Mouse (Mus musculus) neural tube, embryonic 15.5 days (tissue): Measurements from ENCODE around the gene Myo9b. TPM values are rescaled to one million over a fixed set of nuclear protein-coding genes. Genes with fewer than 3 reads are reported as not detected.
"Not testable (repeated sequence)": the region's sequence is repeated elsewhere in the genome, so short reads cannot be mapped to it uniquely, and the experiment has no call there.

ENCODE experiments used
- ATAC-seq: fragments of 200-750 bp; cut with Nextera tagmentation; 2 replicates; pipeline ENCODE4 v1.8.0; 2017; ENCODE audit warnings: mild to moderate bottlenecking, moderate TSS enrichment, moderate library complexity; ENCODE audit not compliant: low FRiP score
- H3K27ac ChIP-seq: fragments of 300-500 bp; sonication (generic); replicated peaks from 2 replicates; pipeline ENCODE4 v1.5.1; 2015; ENCODE audit warnings: mild to moderate bottlenecking, inconsistent platforms
- H3K27me3 ChIP-seq: fragments of 300-500 bp; sonication (generic); replicated peaks from 2 replicates; pipeline ENCODE4 v1.6.1; 2015; ENCODE audit warnings: inconsistent platforms
- H3K36me3 ChIP-seq: fragments of 300-500 bp; sonication (generic); 2 replicates; pipeline ENCODE4 v1.6.1; 2015; ENCODE audit warnings: inconsistent platforms
- H3K4me1 ChIP-seq: fragments of 300-500 bp; sonication (generic); 2 replicates; pipeline ENCODE4 v1.6.1; 2015; ENCODE audit warnings: inconsistent platforms
- H3K4me2 ChIP-seq: fragments of 300-500 bp; sonication (generic); 2 replicates; pipeline ENCODE4 v1.6.1; 2015; ENCODE audit warnings: inconsistent platforms, mild to moderate bottlenecking, moderate library complexity
- H3K4me3 ChIP-seq: fragments of 300-500 bp; sonication (generic); replicated peaks from 2 replicates; pipeline ENCODE4 v1.5.1; 2015; ENCODE audit warnings: mild to moderate bottlenecking, inconsistent platforms
- H3K9ac ChIP-seq: fragments of 300-500 bp; sonication (generic); replicated peaks from 2 replicates; pipeline ENCODE4 v1.6.1; 2015; ENCODE audit warnings: mild to moderate bottlenecking, inconsistent platforms
- H3K9me3 ChIP-seq: fragments of 300-500 bp; sonication (generic); replicated peaks from 2 replicates; pipeline ENCODE4 v1.6.1; 2016; ENCODE audit warnings: inconsistent platforms
- WGBS: fragments of 180-500 bp; shearing (Covaris S2); methylation state at CpG from one replicate; pipeline ENCODE4 v1.1.7; 2015; ENCODE audit warnings: mixed read lengths; 5-methylcytosine and 5-hydroxymethylcytosine counted together
- polyA plus RNA-seq: library from polyadenylated mRNA; unstranded; fragments of >200 nt; fragmentation: Nextera tagmentation; extraction: Ambion mirVana; gene quantifications from 2 replicates; pipeline ENCODE4 v1.2.1, GENCODE M21; 2015

The Myo9b gene
- 14.9 and 16.0 TPM in 2 replicates for polyA plus RNA-seq

DNA sequence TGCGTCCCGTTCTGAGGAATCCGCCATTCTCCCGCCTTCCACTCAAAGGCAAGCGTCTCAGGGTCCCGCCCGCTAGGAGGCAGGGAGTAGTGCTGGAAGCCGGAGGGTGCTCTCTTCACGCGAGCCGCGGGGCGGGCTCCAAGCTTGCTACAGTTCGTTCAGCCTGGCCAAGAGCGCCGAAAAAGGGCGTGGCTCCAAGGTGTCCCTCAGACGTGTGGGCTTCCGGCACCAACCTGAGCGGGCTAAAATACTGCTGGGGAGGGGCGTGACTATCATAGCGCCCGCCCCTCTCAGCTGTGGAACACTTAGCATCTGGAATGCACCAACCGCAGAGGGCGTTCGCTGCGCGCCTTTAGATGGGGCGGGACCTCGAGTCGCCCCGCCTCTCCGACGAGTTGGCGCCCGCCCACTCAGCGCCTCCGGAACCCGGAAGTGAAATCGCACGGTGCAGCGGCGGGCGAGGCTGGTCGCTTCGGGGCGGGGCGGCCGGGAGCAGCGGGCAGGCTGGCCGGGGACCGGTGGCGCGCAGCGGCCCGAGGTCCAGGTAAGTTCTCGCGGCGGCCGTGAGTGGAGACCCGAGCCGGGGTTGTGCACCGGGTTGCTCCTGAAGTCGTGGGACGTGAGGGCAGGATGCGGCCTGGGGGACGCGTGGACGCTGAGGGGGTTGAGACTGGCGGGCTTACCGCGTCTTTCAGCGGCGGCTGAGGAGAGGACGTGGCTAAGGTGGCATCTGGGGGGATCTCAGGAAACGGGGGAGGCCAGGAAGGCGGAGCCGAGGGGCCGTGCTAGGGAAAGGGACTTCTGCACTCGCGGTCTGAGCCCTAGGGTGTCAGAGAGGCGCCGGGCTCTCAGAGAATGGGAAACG lies at the start of gene Myo9b, which contains the start of gene Haus8:
Gene Myo9b (plus strand): TSS at position 429 of the 865 bp plus-strand sequence.
Gene Haus8 (minus strand): TSS at position 649 of the 865 bp plus-strand sequence.
- peak within 1 kb of the TSS; percentile 70 for H3K9ac ChIP-seq
- peak within 1 kb of the TSS; percentile 83 for H3K27ac ChIP-seq
- no peaks in the 10 kb centered on the region for H3K27me3 ChIP-seq
- peaks cover 44% of the 10 kb centered on the region for H3K4me1 ChIP-seq
- H3K4me2 ChIP-seq: peak within 1 kb of the TSS; percentile 89
- peak; percentile 98 for ATAC-seq
- peaks cover 9% of the 10 kb centered on the region; the same call in 1 of the 2 replicates for H3K36me3 ChIP-seq
- no peaks in the 10 kb centered on the region for H3K9me3 ChIP-seq
- H3K4me3 ChIP-seq: peak within 1 kb of the TSS; percentile 86
- WGBS: under 1% methylated on average over 84 of the region's 84 CpGs

DNA sequence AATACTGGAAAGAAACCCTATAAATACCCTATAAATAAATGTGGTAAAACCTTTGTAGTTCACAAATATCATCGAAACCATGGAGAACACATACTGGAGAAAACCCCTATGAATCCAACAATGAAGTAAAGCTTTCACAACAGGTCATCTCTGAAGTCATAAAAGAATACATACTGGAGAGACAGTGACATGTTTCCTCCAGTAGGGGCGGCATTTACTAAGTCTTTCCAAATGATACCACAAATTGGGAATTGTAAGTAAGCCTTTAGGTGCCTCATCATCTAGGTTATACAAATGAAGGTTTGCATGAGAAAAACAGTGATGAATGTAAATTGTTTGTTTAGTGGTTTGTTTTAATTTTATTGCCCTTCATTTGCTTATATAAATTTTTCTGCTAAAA lies 48.0 kb upstream of the Myo9b start:
- no peak overlapping the region for H3K4me3 ChIP-seq
- WGBS: 51% methylated on average over 2 of the region's 2 CpGs
- no peak overlapping the region for H3K4me2 ChIP-seq
- no peak overlapping the region for H3K9ac ChIP-seq
- H3K9me3 ChIP-seq: no peaks in the 10 kb centered on the region
- no peaks in the 10 kb centered on the region for H3K4me1 ChIP-seq
- H3K27me3 ChIP-seq: no peaks in the 10 kb centered on the region
- no peaks in the 10 kb centered on the region for H3K36me3 ChIP-seq
- no peak for ATAC-seq
- no peak overlapping the region for H3K27ac ChIP-seq

DNA sequence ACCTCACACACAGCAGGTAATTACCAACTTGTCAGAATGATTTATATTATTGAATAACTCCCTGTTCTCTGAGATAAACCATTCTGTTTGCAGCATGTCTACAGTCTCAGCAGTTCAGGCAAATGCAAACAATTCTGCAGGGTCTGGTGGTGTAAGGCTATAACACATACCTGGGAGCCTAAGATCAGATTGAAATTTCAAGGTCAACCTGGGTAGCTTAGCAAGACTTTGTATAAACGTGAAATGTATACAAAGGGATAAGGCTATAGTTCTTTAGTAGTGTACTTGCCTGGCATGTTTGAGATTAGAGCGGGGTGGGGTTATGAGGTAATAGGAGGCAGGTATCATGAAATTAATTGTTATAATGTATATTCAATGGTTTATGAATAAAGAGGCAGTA lies 29.8 kb upstream of the Myo9b start:
- no peak overlapping the region for H3K27ac ChIP-seq

DNA sequence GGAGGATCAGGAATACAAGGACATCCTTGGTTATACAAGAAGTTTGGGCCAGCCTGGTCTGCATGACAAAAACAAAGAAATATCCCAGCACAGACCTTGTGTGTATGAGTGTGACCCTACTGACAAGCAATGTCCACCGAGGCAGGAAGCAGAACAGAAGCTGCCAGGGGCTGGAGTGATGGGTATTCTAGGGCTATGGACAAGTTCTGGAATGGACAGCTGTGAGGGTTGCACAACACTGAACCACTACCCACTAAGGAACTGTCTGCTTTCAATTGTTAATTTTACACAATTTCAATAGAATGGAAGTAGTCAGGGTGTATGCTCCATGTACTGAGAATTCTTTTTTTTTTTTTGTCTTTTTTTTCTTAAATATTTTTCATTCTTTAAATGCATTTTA lies 24.3 kb upstream of the Myo9b start:
- H3K9me3 ChIP-seq: no peaks in the 10 kb centered on the region
- no peak overlapping the region for H3K4me2 ChIP-seq
- H3K27ac ChIP-seq: no peak overlapping the region
- peaks cover 27% of the 10 kb centered on the region for H3K36me3 ChIP-seq
- H3K27me3 ChIP-seq: no peaks in the 10 kb centered on the region
- 93% methylated on average over 1 of the region's 1 CpGs for WGBS
- no peak overlapping the region for H3K4me3 ChIP-seq
- H3K4me1 ChIP-seq: no peaks in the 10 kb centered on the region
- H3K9ac ChIP-seq: no peak overlapping the region
- no peak for ATAC-seq

More for the DNA sequence above, 29.8 kb upstream of the Myo9b start:
- H3K9me3 ChIP-seq: no peaks in the 10 kb centered on the region
- H3K36me3 ChIP-seq: 0 out of 2 replicates have a peak, but pooled peaks cover 4% of the 10 kb centered on the region
- no peak overlapping the region for H3K4me3 ChIP-seq
- H3K27me3 ChIP-seq: no peaks in the 10 kb centered on the region
- no peaks in the 10 kb centered on the region for H3K4me1 ChIP-seq
- H3K4me2 ChIP-seq: no peak overlapping the region
- no peak for ATAC-seq
- 84% methylated on average over 2 of the region's 2 CpGs for WGBS
- H3K9ac ChIP-seq: no peak overlapping the region

DNA sequence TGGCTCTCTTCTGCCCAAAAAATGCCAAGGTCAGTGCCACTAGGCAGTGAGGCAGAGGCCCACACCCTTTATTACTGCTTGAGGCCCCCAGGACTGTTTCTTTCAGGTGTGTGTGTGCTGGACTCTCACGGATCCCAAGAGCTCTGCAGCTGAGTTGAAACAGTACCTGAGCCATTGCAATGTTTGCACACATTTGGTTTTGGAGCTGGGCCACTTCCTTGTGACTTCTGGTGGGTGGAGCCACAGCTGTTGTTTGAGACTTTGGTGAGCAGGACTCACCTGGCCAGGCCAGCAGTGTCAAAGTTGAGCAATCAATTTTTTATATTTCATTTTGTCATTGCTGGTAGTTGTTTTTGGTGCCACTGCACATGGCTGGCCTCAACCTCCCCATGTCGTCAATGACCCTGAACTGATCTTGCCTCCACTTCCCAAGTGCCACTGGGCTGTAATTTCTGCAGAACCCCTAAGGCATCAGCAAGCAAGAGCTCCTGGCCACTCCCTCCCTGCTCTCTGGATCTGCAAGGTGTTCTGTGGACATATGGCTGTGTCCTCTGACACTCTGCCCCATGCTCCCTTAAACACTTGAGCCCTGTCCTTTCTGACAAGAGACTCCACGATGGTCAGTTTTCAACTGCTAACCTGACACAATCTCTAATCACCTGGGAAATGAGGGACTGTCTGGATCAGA lies 15.8 kb upstream of the Myo9b start:
- no peaks in the 10 kb centered on the region for H3K4me1 ChIP-seq
- H3K9ac ChIP-seq: no peak overlapping the region
- no peak overlapping the region for H3K4me2 ChIP-seq
- no peak overlapping the region for H3K4me3 ChIP-seq
- ATAC-seq: no peak
- H3K27ac ChIP-seq: no peak overlapping the region
- no peaks in the 10 kb centered on the region for H3K27me3 ChIP-seq
- 97% methylated on average over 3 of the region's 3 CpGs for WGBS
- H3K36me3 ChIP-seq: peaks cover 47% of the 10 kb centered on the region
- H3K9me3 ChIP-seq: no peaks in the 10 kb centered on the region

GRCm38 (mm10) chr8:71261234-71261633 lies 11.3 kb upstream of the Myo9b start:
- ATAC-seq: no peak
- Histone ChIP-seq H3K36me3 (peaks cover 26% of the 10 kb centered on the region), H3K4me1 (no peaks in the 10 kb centered on the region), H3K27me3 (no peaks in the 10 kb centered on the region), H3K27ac (no peak overlapping the region), H3K4me2 (no peak overlapping the region), H3K4me3 (no peak overlapping the region), H3K9ac (no peak overlapping the region), H3K9me3 (no peaks in the 10 kb centered on the region)

GRCm38 (mm10) chr8:71267690-71268089 lies 4.8 kb upstream of the Myo9b start:
- WGBS: 100% methylated on average over 2 of the region's 2 CpGs

DNA sequence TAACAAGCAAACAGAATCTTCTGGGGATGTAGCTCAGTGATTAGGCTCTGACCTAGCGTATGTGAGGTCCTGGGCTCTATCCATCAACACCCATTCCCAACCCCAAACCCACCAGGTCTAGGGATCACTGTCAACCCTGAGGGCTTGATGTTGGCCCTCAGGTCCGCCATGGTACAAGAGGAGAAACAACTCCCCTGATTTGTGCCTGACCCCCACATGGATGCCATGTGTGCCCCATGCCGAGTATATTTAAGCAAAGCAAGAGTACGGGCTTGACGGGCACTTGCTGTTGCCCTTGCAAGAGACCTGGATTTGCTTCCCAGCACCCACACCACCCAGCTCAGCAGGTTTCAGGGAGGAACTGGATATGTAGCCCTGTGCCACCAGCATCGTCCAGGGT lies 4.2 kb upstream of the Myo9b start:
- 93% methylated on average over 6 of the region's 6 CpGs for WGBS
- not testable (repeated sequence) for ATAC-seq, H3K4me2 ChIP-seq, H3K9ac ChIP-seq, H3K4me3 ChIP-seq, H3K27ac ChIP-seq, H3K9me3 ChIP-seq, H3K27me3 ChIP-seq, H3K36me3 ChIP-seq
- peaks cover 20% of the 10 kb centered on the region for H3K4me1 ChIP-seq

More at GRCm38 (mm10) chr8:71267690-71268089, 4.8 kb upstream of the Myo9b start:
- no peak for ATAC-seq
- no peak overlapping the region for H3K4me3 ChIP-seq
- H3K27ac ChIP-seq: no peak overlapping the region
- peaks cover 18% of the 10 kb centered on the region for H3K4me1 ChIP-seq
- no peak overlapping the region for H3K9ac ChIP-seq
- peaks cover 12% of the 10 kb centered on the region for H3K36me3 ChIP-seq
- H3K27me3 ChIP-seq: no peaks in the 10 kb centered on the region
- H3K4me2 ChIP-seq: no peak overlapping the region
- H3K9me3 ChIP-seq: no peaks in the 10 kb centered on the region

- H3K4me2 ChIP-seq: peak overlapping the region; percentile 89
- peaks cover 44% of the 10 kb centered on the region for H3K4me1 ChIP-seq
- H3K4me3 ChIP-seq: peak overlapping the region; percentile 86
- peak; percentile 2 for ATAC-seq
- 20% methylated on average over 5 of the region's 5 CpGs for WGBS
- peak overlapping the region; percentile 83 for H3K27ac ChIP-seq
- H3K9me3 ChIP-seq: no peaks in the 10 kb centered on the region
- H3K36me3 ChIP-seq: peaks cover 5% of the 10 kb centered on the region; the same call in 1 of the 2 replicates
- peak overlapping the region; percentile 67 for H3K9ac ChIP-seq
- no peaks in the 10 kb centered on the region for H3K27me3 ChIP-seq
These were observed 884 bp upstream of the Myo9b start for GRCm38 (mm10) chr8:71271630-71272029.

DNA sequence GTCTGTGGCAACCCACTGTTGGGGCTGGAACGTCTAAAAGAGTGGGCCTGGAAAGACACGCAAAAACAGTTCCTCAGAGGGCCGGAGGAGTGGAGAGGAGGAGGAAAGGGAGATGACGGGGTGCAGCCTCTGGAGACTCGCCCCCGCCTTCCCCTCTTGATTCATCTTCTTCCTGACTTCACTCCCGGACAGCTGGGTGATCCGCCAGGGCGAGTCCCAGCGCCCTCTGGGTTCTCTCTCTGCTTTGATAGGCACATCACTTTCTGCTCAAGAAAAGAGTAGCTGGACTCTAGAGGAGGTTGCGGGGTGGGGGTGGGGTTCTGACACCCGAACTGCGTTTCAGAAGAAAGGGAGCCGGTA lies 617 bp downstream of the Myo9b start:
- H3K4me2 ChIP-seq: peak overlapping the region; percentile 89
- no peaks in the 10 kb centered on the region for H3K27me3 ChIP-seq
- WGBS: under 1% methylated on average over 14 of the region's 14 CpGs
- H3K27ac ChIP-seq: peak overlapping the region; percentile 78
- peaks cover 44% of the 10 kb centered on the region for H3K4me1 ChIP-seq
- peak overlapping the region; percentile 86 for H3K4me3 ChIP-seq
- peak overlapping the region; percentile 70 for H3K9ac ChIP-seq
- H3K9me3 ChIP-seq: no peaks in the 10 kb centered on the region
- H3K36me3 ChIP-seq: peaks cover 9% of the 10 kb centered on the region; the same call in 1 of the 2 replicates
- ATAC-seq: no peak

DNA sequence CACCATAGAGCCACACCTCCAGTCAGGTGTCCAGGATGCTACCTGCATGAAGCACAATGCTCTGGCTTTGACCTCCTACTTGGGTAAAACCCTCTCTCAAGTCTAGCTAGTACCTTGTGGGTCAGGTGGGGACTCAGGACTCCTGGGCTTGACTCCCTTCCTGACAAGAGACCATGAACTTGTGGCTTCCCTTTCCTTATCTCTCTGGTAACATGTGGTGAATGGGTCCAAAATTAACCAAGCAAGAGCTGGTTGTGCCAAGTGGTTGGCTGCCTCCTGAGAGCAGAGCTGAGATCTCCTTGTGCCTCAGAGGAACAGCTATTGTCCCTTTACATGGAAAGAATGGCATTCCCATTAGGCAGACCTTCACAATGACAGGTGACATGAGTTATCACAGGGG lies 2.0 kb downstream of the Myo9b start:
- ATAC-seq: no peak
- H3K4me2 ChIP-seq: 0 out of 2 replicates have a peak overlapping the region, but pooled peaks have one; percentile 89
- H3K9me3 ChIP-seq: no peaks in the 10 kb centered on the region
- H3K4me1 ChIP-seq: peaks cover 41% of the 10 kb centered on the region
- no peaks in the 10 kb centered on the region for H3K27me3 ChIP-seq
- H3K4me3 ChIP-seq: no peak overlapping the region
- H3K9ac ChIP-seq: no peak overlapping the region
- peaks cover 9% of the 10 kb centered on the region; the same call in 1 of the 2 replicates for H3K36me3 ChIP-seq
- H3K27ac ChIP-seq: no peak overlapping the region

GRCm38 (mm10) chr8:71276166-71276565 lies 3.7 kb downstream of the Myo9b start:
- no peak overlapping the region for H3K9ac ChIP-seq
- no peaks in the 10 kb centered on the region for H3K9me3 ChIP-seq
- H3K27me3 ChIP-seq: no peaks in the 10 kb centered on the region
- H3K27ac ChIP-seq: no peak overlapping the region
- H3K4me3 ChIP-seq: no peak overlapping the region
- H3K36me3 ChIP-seq: peaks cover 9% of the 10 kb centered on the region; the same call in 1 of the 2 replicates
- H3K4me2 ChIP-seq: no peak overlapping the region
- 89% methylated on average over 3 of the region's 3 CpGs for WGBS
- peaks cover 33% of the 10 kb centered on the region for H3K4me1 ChIP-seq
- no peak for ATAC-seq
